Mouse (Mus musculus) stomach, postnatal 0 days (tissue): ENCODE measurements around the gene C1qtnf6.

Source experiments
- CTCF ChIP-seq: IDR thresholded peaks from 2 replicates; pipeline ENCODE4 v1.5.1; 2016; ENCODE audit warnings: antibody characterized with exemption, low read depth, mild to moderate bottlenecking, moderate library complexity
- EP300 ChIP-seq: optimal IDR thresholded peaks from 2 replicates; pipeline ENCODE3; 2016; ENCODE audit warnings: antibody characterized with exemption

DNA sequence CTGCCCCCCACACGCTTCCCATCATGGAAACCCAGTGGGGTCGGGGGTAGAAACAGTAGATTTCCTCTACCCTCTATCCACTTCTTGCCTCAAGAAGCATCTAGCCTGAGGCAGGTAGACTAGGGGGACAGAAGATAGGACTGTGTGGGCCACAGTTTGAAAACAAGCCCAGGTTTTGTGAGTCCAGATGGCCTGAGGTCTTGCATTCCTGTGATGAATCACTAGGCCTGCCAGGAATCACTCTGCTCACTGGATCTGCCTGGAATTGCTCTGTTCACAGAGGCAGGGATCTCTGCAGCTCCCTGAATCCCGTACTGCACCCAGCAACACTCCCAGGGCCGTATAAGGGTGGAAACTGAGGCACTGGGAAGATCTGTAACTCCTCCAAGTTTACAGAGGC, 47.9 kb downstream of the C1qtnf6 start:
- TF ChIP-seq CTCF, result no peak
- TF ChIP-seq EP300, result no peak
